Mouse (Mus musculus) embryonic facial prominence, embryonic 13.5 days (tissue): ENCODE results near the gene Mov10l1. TPM values are rescaled to one million over a fixed set of nuclear protein-coding genes. Genes with fewer than 3 reads are reported as not detected.

ENCODE experiments used
- ATAC-seq: fragments of 200-750 bp; cut with Nextera tagmentation; 2 replicates; pipeline ENCODE4 v1.8.0; 2017; ENCODE audit warnings: low read depth; ENCODE audit not compliant: insufficient number of reproducible peaks, insufficient read depth, low FRiP score, low TSS enrichment
- H3K27ac ChIP-seq: fragments of 300-500 bp; sonication (generic); 2 replicates; pipeline ENCODE4 v1.5.1; 2015; ENCODE audit warnings: moderate library complexity, mild to moderate bottlenecking, inconsistent platforms
- H3K27me3 ChIP-seq: fragments of 300-500 bp; sonication (generic); 2 replicates; pipeline ENCODE4 v1.6.1; 2015; ENCODE audit warnings: mild to moderate bottlenecking, inconsistent platforms
- H3K36me3 ChIP-seq: fragments of 300-500 bp; sonication (generic); 2 replicates; pipeline ENCODE4 v1.6.1; 2015; ENCODE audit warnings: mild to moderate bottlenecking, inconsistent platforms
- H3K4me1 ChIP-seq: fragments of 300-500 bp; sonication (generic); 2 replicates; pipeline ENCODE4 v1.6.1; 2015; ENCODE audit warnings: inconsistent platforms
- H3K4me2 ChIP-seq: fragments of 300-500 bp; sonication (generic); 2 replicates; pipeline ENCODE4 v1.6.1; 2015; ENCODE audit warnings: moderate library complexity, mild to moderate bottlenecking, inconsistent platforms
- H3K4me3 ChIP-seq: fragments of 300-500 bp; sonication (generic); 2 replicates; pipeline ENCODE4 v1.5.1; 2015; ENCODE audit warnings: mild to moderate bottlenecking, inconsistent platforms
- H3K9ac ChIP-seq: fragments of 300-500 bp; sonication (generic); 2 replicates; pipeline ENCODE4 v1.6.1; 2015; ENCODE audit warnings: mild to moderate bottlenecking, inconsistent platforms
- H3K9me3 ChIP-seq: fragments of 300-500 bp; sonication (generic); 2 replicates; pipeline ENCODE4 v1.6.1; 2016; ENCODE audit warnings: inconsistent platforms
- WGBS: fragments of 180-500 bp; shearing (Covaris S2); methylation state at CpG from one replicate; pipeline ENCODE4 v1.1.7; 2015; ENCODE audit warnings: mixed read lengths; 5-methylcytosine and 5-hydroxymethylcytosine counted together
- polyA plus RNA-seq: library from polyadenylated mRNA; unstranded; fragments of >200 nt; fragmentation: Nextera tagmentation; extraction: Ambion mirVana; gene quantifications from 2 replicates; pipeline ENCODE4 v1.2.1, GENCODE M21; 2015

The Mov10l1 gene
- polyA plus RNA-seq, 1 experiment from 2014 or later, result not detected

- no peak for ATAC-seq
- no peak overlapping the region for H3K9ac ChIP-seq
- no peak overlapping the region for H3K4me3 ChIP-seq
- no peaks in the 10 kb centered on the region for H3K9me3 ChIP-seq
- 87% methylated on average over 10 of the region's 10 CpGs for WGBS
- no peak overlapping the region for H3K27ac ChIP-seq
- H3K27me3 ChIP-seq, result no peaks in the 10 kb centered on the region
- H3K36me3 ChIP-seq, result peaks cover 100% of the 10 kb centered on the region
- H3K4me2 ChIP-seq, result no peak overlapping the region
- no peaks in the 10 kb centered on the region for H3K4me1 ChIP-seq
These were observed 121.2 kb downstream of the Mov10l1 start for GRCm38 (mm10) chr15:89103921-89104320.

DNA sequence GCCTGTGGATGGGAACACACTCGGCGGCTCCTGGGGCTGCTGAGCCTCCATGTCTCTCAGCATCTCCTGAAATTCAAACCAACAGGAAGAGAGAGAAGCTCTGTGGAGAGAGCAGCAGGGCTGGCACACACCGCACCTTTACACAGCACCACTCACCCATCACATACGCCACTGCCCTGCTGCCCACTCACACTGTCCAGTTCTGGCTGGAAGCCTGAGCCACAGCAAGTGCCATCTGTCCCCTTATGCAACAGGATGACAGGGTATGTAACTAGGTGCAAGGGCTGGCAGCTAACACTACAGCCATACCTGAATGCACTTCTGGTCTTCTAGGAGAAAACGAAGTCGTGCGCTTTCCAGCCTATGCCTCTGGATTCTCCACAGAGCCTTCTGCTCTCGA is 121.7 kb downstream of the Mov10l1 start:
- Histone ChIP-seq H3K4me2 (no peak overlapping the region), H3K27ac (no peak overlapping the region), H3K9ac (no peak overlapping the region), H3K27me3 (no peaks in the 10 kb centered on the region), H3K36me3 (peaks cover 100% of the 10 kb centered on the region), H3K4me3 (no peak overlapping the region), H3K9me3 (no peaks in the 10 kb centered on the region), H3K4me1 (no peaks in the 10 kb centered on the region)
- 95% methylated on average over 8 of the region's 8 CpGs for WGBS
- no peak for ATAC-seq

Other genes with a start within 250 kb of the Mov10l1 start
- 25.5 and 30.1 TPM in 2 replicates for gene Brd1, start 248.7 kb upstream of the Mov10l1 start, polyA plus RNA-seq
- gene Zbed4, start 231.2 kb upstream of the Mov10l1 start, polyA plus RNA-seq, result 13.8 and 16.4 TPM in 2 replicates
- 11.2 and 12.2 TPM in 2 replicates for gene Alg12, start 163.6 kb upstream of the Mov10l1 start, polyA plus RNA-seq
- gene Creld2, start 163.3 kb upstream of the Mov10l1 start, polyA plus RNA-seq, result 74.7 and 87.3 TPM in 2 replicates
- 48.7 and 52.9 TPM in 2 replicates for gene Pim3, start 120.7 kb upstream of the Mov10l1 start, polyA plus RNA-seq
- not detected in 2 replicates for gene Ttll8, start 28.5 kb upstream of the Mov10l1 start, polyA plus RNA-seq
- gene Mlc1, start 3.9 kb upstream of the Mov10l1 start, polyA plus RNA-seq, result 0.24 and 0.33 TPM in 2 replicates
- 0.69 and 0.96 TPM in 2 replicates for gene Panx2, start 76.8 kb downstream of the Mov10l1 start, polyA plus RNA-seq
- gene Trabd, start 92.2 kb downstream of the Mov10l1 start, polyA plus RNA-seq, result 47.3 and 47.7 TPM in 2 replicates
- gene Selenoo, start 106.2 kb downstream of the Mov10l1 start, polyA plus RNA-seq, result 20.2 and 24.0 TPM in 2 replicates
- 17.0 and 18.0 TPM in 2 replicates for gene Tubgcp6, start 140.2 kb downstream of the Mov10l1 start, polyA plus RNA-seq
- 19.5 and 19.6 TPM in 2 replicates for gene Hdac10, start 145.8 kb downstream of the Mov10l1 start, polyA plus RNA-seq
- gene Mapk12, start 157.8 kb downstream of the Mov10l1 start, polyA plus RNA-seq, result 4.6 and 4.7 TPM in 2 replicates
- gene Mapk11, start 166.7 kb downstream of the Mov10l1 start, polyA plus RNA-seq, result 13.3 and 13.5 TPM in 2 replicates
- gene Plxnb2, start 197.9 kb downstream of the Mov10l1 start, polyA plus RNA-seq, result 130 and 157 TPM in 2 replicates
- 21.3 TPM in 2 replicates for gene Dennd6b, start 213.6 kb downstream of the Mov10l1 start, polyA plus RNA-seq
- 40.0 and 41.7 TPM in 2 replicates for gene Ppp6r2, start 228.6 kb downstream of the Mov10l1 start, polyA plus RNA-seq